Mouse (Mus musculus) midbrain, embryonic 16.5 days (tissue): Measurements from ENCODE around the gene Msrb1. TPM values are rescaled to one million over a fixed set of nuclear protein-coding genes. Genes with fewer than 3 reads are reported as not detected.
A peak's percentile ranks its signal among the peaks of the same experiment; 100 is the strongest.

Source experiments
- ATAC-seq: fragments of 200-750 bp; cut with Nextera tagmentation; 2 replicates; pipeline ENCODE4 v1.8.0; 2017; ENCODE audit warnings: moderate TSS enrichment
- H3K27ac ChIP-seq: fragments of 300-500 bp; sonication (generic); 2 replicates; pipeline ENCODE4 v1.5.1; 2014; ENCODE audit warnings: mild to moderate bottlenecking, low read length, mixed read lengths
- H3K27me3 ChIP-seq: fragments of 300-500 bp; sonication (generic); 2 replicates; pipeline ENCODE4 v1.6.1; 2014; ENCODE audit warnings: low read depth, low read length, mixed read lengths; ENCODE audit not compliant: control insufficient read depth, insufficient read depth
- H3K36me3 ChIP-seq: fragments of 300-500 bp; sonication (generic); 2 replicates; pipeline ENCODE4 v1.6.1; 2014; ENCODE audit warnings: mild to moderate bottlenecking, low read length, moderate library complexity, mixed read lengths; ENCODE audit not compliant: control insufficient read depth, insufficient read depth
- H3K4me1 ChIP-seq: fragments of 300-500 bp; sonication (generic); 2 replicates; pipeline ENCODE4 v1.6.1; 2014; ENCODE audit warnings: mild to moderate bottlenecking, low read length, mixed read lengths; ENCODE audit not compliant: control insufficient read depth, insufficient read depth
- H3K4me2 ChIP-seq: fragments of 300-500 bp; sonication (generic); 2 replicates; pipeline ENCODE4 v1.6.1; 2014; ENCODE audit warnings: mild to moderate bottlenecking, low read length, mixed read lengths
- H3K4me3 ChIP-seq: fragments of 300-500 bp; sonication (generic); 2 replicates; pipeline ENCODE4 v1.5.1; 2014; ENCODE audit warnings: low read depth, mild to moderate bottlenecking, low read length, moderate library complexity, mixed read lengths
- H3K9ac ChIP-seq: fragments of 300-500 bp; sonication (generic); 2 replicates; pipeline ENCODE4 v1.6.1; 2014; ENCODE audit warnings: low read depth, low read length, mixed read lengths
- H3K9me3 ChIP-seq: fragments of 300-500 bp; sonication (generic); replicated peaks from 2 replicates; pipeline ENCODE4 v1.6.1; 2014; ENCODE audit warnings: mild to moderate bottlenecking, low read length, mixed read lengths; ENCODE audit not compliant: control insufficient read depth, poor library complexity, severe bottlenecking
- WGBS: fragments of 180-500 bp; shearing (Covaris S2); extraction: QIAGEN DNeasy Blood & Tissue Kit; methylation state at CpG from one replicate; pipeline ENCODE4 v1.1.7; 2014; 5-methylcytosine and 5-hydroxymethylcytosine counted together
- polyA plus RNA-seq: library from polyadenylated mRNA; unstranded; fragments of >200 nt; fragmentation: Nextera tagmentation; extraction: Ambion mirVana; gene quantifications from 2 replicates; pipeline ENCODE4 v1.2.1, GENCODE M21; 2015

The Msrb1 gene
- polyA plus RNA-seq, 1 experiment from 2014 or later: 17.5 TPM

GRCm38 (mm10) chr17:24734513-24734912 is 1.9 kb upstream of the Msrb1 start:
- peaks cover 9% of the 10 kb centered on the region; the same call in 1 of the 2 replicates for H3K4me1 ChIP-seq
- H3K9me3 ChIP-seq: no peaks in the 10 kb centered on the region
- no peak for ATAC-seq
- H3K4me2 ChIP-seq: no peak overlapping the region
- no peaks in the 10 kb centered on the region for H3K36me3 ChIP-seq
- no peak overlapping the region for H3K27ac ChIP-seq
- H3K4me3 ChIP-seq: no peak overlapping the region
- H3K27me3 ChIP-seq: no peaks in the 10 kb centered on the region
- 90% methylated on average over 1 of the region's 1 CpGs for WGBS
- no peak overlapping the region for H3K9ac ChIP-seq

- Histone ChIP-seq H3K27me3 (no peaks in the 10 kb centered on the region), H3K4me3 (no peak overlapping the region), H3K4me1 (peaks cover 9% of the 10 kb centered on the region; the same call in 1 of the 2 replicates), H3K9me3 (no peaks in the 10 kb centered on the region), H3K27ac (no peak overlapping the region), H3K9ac (no peak overlapping the region), H3K4me2 (peak overlapping the region; percentile 94; the same call in 1 of the 2 replicates), H3K36me3 (no peaks in the 10 kb centered on the region)
- no peak for ATAC-seq
- 87% methylated on average over 7 of the region's 7 CpGs for WGBS
Observed at GRCm38 (mm10) chr17:24735446-24735845, 996 bp upstream of the Msrb1 start.

- ATAC-seq: 0 out of 2 replicates have a peak, but pooled peaks have one; percentile 20
- Histone ChIP-seq H3K9ac (no peak overlapping the region; the same call in 1 of the 2 replicates), H3K27ac (no peak overlapping the region), H3K36me3 (no peaks in the 10 kb centered on the region; the same call in none of the 2 replicates), H3K4me1 (peaks cover 9% of the 10 kb centered on the region; the same call in 1 of the 2 replicates), H3K4me2 (peak overlapping the region; percentile 94), H3K9me3 (no peaks in the 10 kb centered on the region), H3K27me3 (no peaks in the 10 kb centered on the region), H3K4me3 (peak overlapping the region; percentile 60)
- WGBS: 26% methylated on average over 8 of the region's 8 CpGs
Observed at GRCm38 (mm10) chr17:24737135-24737810, 831 bp downstream of the Msrb1 start.

- Histone ChIP-seq H3K36me3 (no peaks in the 10 kb centered on the region; the same call in none of the 2 replicates), H3K4me2 (no peak overlapping the region), H3K4me1 (peaks cover 9% of the 10 kb centered on the region; the same call in 1 of the 2 replicates), H3K27me3 (no peaks in the 10 kb centered on the region), H3K9ac (no peak overlapping the region), H3K9me3 (no peaks in the 10 kb centered on the region), H3K4me3 (no peak overlapping the region), H3K27ac (no peak overlapping the region)
- ATAC-seq: no peak
- 83% methylated on average over 4 of the region's 4 CpGs for WGBS
Observed at GRCm38 (mm10) chr17:24738238-24738637, 1.8 kb downstream of the Msrb1 start.

- ATAC-seq: no peak
- Histone ChIP-seq H3K27me3 (no peaks in the 10 kb centered on the region), H3K36me3 (no peaks in the 10 kb centered on the region; the same call in none of the 2 replicates), H3K4me3 (no peak overlapping the region), H3K4me1 (peaks cover 9% of the 10 kb centered on the region; the same call in 1 of the 2 replicates), H3K4me2 (no peak overlapping the region), H3K9me3 (no peaks in the 10 kb centered on the region), H3K9ac (no peak overlapping the region), H3K27ac (no peak overlapping the region)
- WGBS: 86% methylated on average over 8 of the region's 8 CpGs
Observed at GRCm38 (mm10) chr17:24739926-24740325, 3.5 kb downstream of the Msrb1 start.

GRCm38 (mm10) chr17:24742307-24742706 is 5.9 kb downstream of the Msrb1 start:
- Histone ChIP-seq H3K4me1 (no peaks in the 10 kb centered on the region), H3K27me3 (no peaks in the 10 kb centered on the region), H3K27ac (no peak overlapping the region), H3K9ac (no peak overlapping the region), H3K9me3 (no peaks in the 10 kb centered on the region), H3K4me3 (no peak overlapping the region), H3K4me2 (no peak overlapping the region), H3K36me3 (no peaks in the 10 kb centered on the region; the same call in none of the 2 replicates)
- no peak for ATAC-seq
- WGBS: 89% methylated on average over 8 of the region's 8 CpGs

GRCm38 (mm10) chr17:24743896-24744295 is 7.5 kb downstream of the Msrb1 start:
- H3K4me3 ChIP-seq: no peak overlapping the region
- no peaks in the 10 kb centered on the region; the same call in none of the 2 replicates for H3K36me3 ChIP-seq
- WGBS: 73% methylated on average over 5 of the region's 5 CpGs
- H3K27me3 ChIP-seq: no peaks in the 10 kb centered on the region
- ATAC-seq: no peak
- H3K27ac ChIP-seq: no peak overlapping the region
- H3K4me2 ChIP-seq: no peak overlapping the region
- H3K9me3 ChIP-seq: no peaks in the 10 kb centered on the region
- H3K9ac ChIP-seq: no peak overlapping the region
- H3K4me1 ChIP-seq: no peaks in the 10 kb centered on the region

GRCm38 (mm10) chr17:24744381-24744780 is 7.9 kb downstream of the Msrb1 start:
- Histone ChIP-seq H3K4me3 (no peak overlapping the region), H3K9me3 (no peaks in the 10 kb centered on the region), H3K9ac (no peak overlapping the region), H3K4me1 (no peaks in the 10 kb centered on the region), H3K27ac (no peak overlapping the region), H3K36me3 (no peaks in the 10 kb centered on the region; the same call in none of the 2 replicates), H3K4me2 (no peak overlapping the region), H3K27me3 (peaks cover 2% of the 10 kb centered on the region; the same call in 1 of the 2 replicates)
- no peak for ATAC-seq
- WGBS: 69% methylated on average over 3 of the region's 3 CpGs
